Mouse (Mus musculus) activated CD4-positive, CD25-positive, alpha-beta regulatory T cell, adult 4 months (primary cell): Measurements from ENCODE around the gene Smim26. TPM values are rescaled to one million over a fixed set of nuclear protein-coding genes. Genes with fewer than 3 reads are reported as not detected.
A peak's percentile ranks its signal among the peaks of the same experiment; 100 is the strongest.
"Not testable (repeated sequence)": the region's sequence is repeated elsewhere in the genome, so short reads cannot be mapped to it uniquely, and the experiment has no call there.

Experiments
- ATAC-seq: one replicate; pipeline ENCODE4 v1.8.0; 2017
- polyA plus RNA-seq, 2 experiments: library from polyadenylated mRNA; unstranded; fragments of 100-300 nt; shearing (Covaris generic); gene quantifications; one replicate each; pipeline ENCODE4 v1.2.1; 2017

The Smim26 gene
- polyA plus RNA-seq, result 10 to 100 TPM; 25.8 to 27.3 TPM

DNA sequence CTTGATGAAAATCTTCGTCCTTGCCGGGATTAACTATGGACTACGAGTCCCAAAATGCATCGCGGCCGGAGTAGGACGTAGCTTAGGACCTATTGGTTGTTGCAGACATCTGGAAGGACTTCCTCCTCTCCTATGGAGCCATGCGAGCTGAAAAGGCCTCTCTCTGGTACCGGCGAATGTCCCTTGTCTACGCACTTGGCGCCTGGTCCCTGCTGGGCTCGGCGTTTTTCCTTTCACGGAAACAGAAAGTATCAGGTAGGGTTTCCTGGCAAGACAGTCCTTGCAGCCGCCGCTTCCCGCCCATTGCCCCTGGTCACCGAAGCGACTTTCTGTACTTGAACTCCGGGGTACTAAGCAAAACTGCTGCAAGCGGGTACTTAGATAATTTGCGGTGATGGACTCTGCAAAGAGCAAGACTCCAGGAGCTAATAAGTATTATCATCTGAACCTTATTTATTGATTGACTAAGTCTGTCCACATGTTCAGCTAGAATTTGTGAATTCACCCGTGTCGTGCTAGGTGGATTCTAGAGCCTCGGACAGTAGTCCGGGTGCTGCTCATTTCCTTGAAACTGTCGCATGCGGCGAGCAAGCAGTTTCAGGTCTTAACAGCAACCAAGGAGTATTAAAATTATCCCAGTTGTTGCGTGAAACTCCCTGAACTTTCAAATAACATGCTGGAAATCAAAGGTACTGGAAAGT is at the start of gene Smim26:
Gene Smim26 (plus strand): TSS at position 104 of the 701 bp plus-strand sequence.
- ATAC-seq, result peak; percentile 100

DNA sequence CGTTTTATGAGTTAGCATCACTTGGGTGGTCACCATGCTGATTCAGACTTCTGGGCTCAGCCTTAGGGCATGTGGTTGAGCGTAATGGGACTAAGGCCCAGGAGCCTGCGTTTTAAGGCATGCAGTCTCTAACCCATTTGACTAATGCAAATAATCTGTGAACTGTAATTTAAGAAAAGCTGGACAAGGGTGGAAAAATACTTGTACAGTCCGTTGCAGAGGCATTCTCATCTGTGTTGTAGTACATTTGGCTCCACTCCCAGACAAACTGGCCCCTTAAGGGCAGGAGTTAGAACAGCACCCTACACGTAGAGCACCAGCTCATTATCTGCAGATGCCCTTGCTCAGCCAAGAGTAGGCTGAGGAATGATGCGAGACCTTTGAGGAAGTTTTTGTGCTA is 49.2 kb upstream of the Smim26 start:
- no peak for ATAC-seq

DNA sequence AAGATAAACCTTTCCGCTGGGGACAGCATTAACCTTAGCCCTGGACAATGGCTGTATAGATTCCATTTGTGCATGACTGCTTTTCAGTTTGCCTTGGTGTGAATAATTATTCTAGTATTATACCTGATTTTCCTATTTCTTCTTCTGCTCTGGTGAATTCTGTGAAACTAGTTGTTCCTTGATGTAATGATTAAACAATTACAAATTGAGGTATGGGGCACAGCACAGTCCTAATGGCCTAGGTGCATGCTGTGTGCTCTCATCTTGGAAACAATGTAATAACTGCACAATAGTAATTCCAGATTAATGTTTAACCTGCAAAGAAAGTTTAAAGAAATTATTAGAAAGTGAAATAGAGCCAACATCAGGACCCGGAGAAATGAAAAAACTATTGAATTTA is 48.8 kb upstream of the Smim26 start:
- ATAC-seq, result no peak

DNA sequence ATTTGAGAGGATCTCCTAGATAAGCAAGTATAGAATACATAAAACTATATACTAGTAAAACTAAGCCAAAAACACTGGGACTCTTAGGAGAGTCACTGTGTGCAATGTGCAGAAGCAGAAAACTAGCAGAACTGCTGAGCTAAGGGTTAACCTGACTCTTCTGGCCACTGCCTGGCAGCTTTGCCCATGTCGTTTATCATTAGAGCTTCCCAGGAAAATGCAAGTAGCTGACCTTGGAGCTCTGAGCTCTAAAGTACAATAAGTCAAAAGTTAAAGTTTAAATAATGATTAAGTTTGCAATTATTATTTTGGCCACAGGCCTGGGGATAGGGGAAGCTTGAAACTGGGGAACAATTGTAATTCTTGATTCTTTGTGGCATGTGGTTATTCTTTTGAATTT is 48.4 kb upstream of the Smim26 start:
- ATAC-seq, result no peak

DNA sequence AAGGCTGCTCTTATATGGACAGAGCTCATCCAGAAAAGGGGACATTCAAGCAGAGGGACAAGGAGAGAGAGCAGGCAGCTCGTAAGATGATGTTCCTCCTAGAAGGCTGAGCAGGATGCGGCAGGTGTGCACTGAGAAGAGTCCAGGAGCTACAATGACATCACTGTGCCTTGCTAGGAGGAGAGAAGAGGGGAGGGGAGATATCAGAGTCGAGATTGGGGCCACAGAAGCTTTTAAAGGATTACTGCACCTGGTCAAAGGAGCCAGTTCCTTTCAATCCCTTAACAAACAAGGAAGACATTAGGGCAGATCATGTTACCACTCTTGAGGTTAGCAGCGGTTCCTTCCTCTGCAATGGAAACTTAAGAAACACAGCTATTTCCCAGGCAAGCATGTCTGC is 46.3 kb upstream of the Smim26 start:
- ATAC-seq, result no peak

DNA sequence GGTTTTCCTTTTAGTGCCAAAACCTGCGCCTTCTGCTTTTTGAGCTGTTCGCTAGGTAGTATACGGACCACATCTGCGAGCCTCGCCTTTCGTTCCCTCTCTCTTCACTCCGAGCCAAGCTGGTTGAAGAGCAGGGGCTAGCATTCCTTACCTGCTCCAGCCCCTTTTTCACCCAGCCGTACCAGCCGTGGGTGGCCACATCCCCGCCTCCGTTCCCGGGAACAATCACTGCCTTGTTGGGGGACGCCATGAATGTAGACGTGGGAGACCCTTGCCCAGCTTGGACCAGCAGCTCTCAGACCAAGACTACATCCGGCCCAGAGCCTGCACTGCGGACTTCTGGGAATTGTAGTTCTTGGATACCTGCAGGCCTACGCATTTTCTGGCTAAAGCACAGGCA is 43.3 kb upstream of the Smim26 start, which contains the start of gene Rbbp9:
Gene Rbbp9 (minus strand): TSS at position 341 of the 400 bp plus-strand sequence.
- peak; percentile 82 for ATAC-seq

DNA sequence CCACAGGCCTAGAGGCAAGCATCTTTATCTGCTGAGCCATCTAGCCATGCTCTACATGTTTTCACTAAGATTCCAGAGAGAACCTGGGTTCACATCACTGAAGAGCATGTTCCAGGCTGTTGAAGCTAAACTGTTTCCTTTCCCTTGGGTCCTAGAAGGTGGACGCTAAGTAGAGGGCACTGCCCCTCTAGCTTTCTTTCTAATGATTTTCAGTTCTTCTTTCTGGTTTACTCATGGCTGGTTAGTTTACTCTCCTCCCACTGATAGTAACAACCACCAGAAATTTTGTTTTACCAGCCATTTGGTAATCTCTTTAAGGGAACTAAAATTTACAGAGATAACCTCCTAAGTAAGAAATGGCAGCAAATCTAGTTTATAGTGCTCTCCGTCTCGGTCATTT is 39.9 kb upstream of the Smim26 start:
- no peak for ATAC-seq

DNA sequence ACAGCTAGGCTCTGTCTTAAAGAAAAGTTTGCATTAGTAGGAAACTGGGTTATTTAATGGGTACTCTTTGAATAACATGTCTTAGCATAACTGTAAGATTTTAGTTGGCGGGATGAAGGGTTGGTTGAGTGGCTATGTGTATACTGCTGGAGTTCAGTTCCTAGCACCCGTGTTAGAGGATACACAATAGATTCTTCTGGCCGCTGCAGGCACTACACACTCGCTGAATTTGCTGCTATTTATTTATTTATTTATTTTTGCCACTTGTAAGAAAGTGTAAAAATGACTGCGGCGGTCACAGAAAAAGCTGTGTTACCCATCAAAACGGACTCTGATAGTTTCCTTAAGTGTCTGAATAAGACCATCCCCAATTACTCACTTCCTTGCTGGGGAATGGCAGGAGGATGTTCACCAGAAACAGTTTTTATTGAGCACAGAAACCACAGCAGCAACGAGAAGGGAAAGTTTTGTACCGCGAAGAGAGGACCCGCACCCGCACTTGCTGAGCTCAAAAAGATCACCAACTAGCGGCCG is 38.5 kb upstream of the Smim26 start:
- ATAC-seq, result peak; percentile 15

DNA sequence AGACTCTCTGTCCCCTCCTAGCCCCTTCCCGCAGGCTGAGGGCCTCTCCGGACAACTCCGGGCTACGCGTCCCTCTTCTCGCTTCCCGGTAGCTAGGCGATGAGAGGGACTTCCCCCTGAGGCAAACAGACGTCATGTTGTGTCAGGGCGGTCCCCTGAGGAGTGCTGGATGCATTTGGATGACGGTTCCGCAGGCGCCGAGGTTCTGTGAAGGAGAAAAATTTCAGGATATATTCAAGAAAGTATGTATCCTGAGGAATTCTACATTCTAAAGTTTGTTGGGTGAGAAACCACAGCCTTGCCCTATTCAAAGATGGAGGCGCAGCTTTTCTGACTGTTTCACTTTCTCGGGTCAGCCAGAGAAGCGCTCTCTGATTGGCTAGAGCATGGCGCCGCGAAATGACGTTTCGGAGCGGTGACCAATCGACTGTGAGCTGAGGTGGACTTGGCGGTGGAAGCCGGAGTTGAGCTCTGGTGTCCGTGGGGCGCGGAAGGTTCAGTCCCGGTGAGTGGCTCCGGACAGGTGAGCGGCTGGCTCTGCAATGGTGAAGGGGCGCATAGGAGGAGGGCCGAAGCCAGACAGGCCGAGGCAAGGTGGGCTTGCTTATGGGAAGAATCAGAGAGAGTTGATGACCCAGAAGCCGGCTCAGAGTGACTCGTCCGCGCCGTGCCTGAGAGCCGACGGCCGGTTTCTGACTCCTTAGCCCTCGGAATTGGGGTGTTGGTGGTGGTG is 37.9 kb upstream of the Smim26 start, which contains the start of gene Sec23b:
Gene Sec23b (plus strand): TSS at position 410 of the 733 bp plus-strand sequence.
- ATAC-seq, result peak; percentile 95

DNA sequence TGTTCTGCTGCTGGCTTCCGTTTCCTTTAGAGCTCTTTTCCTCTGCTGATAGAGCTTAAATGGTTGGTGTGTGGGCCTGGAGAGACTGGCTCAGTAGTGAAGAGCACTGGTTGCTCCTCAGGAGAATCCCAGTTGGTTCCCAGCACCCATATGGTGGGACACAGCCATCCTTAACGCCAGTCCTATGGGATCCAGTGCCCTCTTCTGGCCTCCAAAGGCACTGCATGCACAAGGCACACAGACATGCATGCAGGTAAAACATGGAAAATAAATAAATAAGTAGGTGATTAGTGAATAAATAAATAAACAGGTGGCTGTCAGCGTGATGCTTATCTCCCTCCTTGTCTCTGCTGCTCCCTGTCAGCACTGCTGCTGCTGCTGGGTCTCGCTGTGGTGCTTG is 5.1 kb upstream of the Smim26 start:
- no peak for ATAC-seq

DNA sequence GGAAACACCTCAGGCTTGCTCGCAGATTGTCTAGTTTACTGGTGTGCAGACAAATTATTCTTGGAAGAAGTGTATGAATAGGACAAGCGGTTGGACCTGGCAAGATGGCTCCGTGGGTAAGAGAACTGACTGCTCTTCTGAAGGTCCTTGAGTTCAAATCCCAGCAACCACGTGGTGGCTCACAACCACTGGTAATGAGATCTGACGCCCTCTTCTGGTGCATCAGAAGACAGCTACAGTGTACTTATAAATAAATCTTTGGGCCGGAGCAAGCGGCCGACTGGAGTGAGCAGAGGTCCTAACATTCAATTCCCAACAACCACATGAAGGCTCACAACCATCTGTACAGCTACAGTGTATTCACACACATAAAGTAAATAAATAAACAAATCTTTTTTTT is 818 bp upstream of the Smim26 start:
- ATAC-seq, result not testable (repeated sequence)

DNA sequence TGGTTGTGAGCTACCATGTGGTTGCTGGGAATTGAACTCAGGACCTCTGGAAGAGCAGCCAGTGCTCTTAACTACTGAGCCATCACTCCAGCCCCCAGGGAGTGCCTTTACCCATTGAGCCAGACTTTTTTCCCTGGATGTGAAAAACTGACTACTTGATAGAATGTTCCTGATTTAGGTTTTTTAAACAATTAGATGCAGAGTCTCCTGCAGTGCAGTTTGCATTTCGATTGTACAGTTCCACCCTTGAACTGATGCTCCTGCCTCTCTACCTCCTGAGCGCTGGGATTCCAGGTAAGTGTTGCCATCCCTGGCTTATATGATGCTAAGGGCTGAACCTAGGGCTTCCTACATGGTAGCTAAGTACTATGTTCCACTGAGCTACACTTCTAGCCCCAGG is 4.2 kb downstream of the Smim26 start:
- no peak for ATAC-seq

DNA sequence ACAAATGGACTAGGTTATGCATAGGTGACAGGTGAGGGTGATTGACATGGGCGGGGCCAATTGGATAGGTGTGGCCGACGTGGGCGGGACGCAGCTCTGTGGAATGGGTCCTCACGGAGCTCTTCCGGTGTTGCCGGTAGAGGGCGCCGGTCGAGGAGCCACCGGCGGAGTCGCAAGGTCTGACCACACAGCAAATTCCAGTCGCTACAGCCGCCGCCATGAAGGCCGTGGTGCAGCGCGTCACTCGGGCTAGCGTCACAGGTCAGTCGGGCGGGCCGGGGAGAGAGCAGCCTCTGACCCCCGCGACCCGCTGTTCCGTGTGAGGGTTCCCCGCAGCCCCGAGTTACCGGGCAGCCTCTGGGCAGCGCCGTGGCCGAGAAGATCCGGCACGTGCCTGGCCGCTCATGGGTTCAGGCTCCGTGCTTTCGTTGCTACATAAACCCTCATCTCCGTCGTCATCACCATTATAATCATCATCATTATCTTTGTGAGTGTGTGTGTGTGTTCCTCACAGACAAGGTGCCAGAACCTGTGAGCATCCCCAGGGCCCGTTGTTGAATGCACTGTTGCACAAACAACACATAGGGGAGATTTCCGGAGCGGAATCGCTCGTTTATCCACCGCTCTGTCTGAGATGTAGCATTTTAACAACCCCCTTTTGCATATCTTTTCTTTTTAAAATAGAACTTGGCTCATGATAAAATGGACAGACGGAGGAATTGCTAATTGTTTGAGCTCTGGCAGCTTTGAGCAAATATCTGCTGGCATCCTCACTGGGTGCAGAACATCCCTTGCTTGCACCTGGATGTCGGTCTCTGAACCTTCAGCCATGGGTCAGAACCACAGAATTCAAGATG is 6.2 kb downstream of the Smim26 start, which contains the start of gene Dtd1:
Gene Dtd1 (plus strand): TSS at position 67 of the 857 bp plus-strand sequence.
- peak; percentile 95 for ATAC-seq

DNA sequence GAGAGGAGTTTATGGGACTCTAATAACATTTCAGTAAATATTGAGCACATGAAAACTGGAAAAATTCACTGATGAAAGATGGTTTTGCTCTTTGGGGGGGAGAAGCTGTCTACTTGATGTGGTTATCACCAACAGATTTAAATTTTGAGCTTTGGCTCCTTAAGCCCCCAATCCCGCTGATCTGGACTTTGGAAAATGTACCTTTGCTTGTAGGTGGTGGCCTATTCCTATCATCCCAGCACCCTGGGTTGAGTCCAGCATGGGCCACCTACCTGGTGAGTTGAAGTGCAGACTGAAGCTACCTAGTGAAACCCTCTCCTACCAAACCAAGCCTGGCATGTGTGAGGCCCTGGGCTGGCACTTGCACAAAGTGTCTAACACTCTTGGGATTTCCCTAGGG is 7.7 kb downstream of the Smim26 start:
- no peak for ATAC-seq

DNA sequence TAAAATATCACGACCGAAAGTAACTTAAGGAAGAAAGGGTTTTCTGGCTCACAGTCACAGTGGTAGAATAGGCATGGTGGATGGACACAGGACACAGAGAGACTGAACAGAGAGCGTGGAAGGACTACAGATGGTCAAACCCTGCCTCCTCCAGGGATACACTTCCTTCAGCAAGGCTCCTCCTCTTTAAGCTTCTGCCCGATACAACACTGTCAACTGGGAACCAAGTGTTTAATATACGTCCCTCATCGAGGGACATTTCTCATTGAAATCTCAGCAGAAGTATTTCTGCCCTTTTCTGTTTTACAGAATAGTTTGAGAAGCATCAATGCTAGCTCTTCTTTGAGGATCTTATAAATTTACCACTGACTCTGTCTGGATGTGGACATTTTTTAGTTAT is 20.1 kb downstream of the Smim26 start:
- ATAC-seq, result no peak

DNA sequence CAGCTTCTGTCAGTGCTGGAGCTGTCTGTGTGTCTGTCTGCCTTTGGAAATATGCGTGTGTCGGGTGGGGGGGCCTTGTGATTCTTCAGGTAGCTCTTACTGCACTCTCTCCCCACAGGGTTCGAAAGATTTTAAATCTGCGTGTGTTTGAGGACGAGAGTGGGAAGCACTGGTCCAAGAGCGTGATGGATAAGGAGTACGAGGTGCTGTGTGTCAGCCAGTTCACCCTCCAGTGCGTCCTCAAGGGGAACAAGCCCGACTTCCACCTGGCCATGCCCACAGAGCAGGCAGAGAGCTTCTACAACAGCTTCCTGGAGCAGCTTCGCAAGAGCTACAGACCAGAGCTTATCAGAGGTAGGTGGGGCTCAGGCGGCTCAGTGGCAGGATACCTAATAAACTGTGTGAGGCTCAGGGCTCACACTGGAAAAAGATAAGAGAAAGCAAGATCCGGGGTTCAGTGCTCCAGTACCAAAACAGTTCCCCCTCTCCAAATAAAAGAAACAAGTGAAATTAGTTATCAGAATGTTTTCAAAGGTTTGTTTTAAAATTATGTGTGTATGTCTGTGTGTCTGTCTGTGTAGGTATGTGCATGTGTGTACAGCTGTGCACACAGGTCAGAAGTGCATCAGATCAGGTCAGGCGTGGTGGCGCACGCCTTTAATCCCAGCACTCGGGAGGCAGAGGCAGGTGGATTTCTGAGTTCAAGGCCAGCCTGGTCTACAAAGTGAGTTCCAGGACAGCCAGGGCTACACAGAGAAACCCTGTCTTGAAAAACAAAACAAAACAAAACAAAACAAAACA is 23.4 kb downstream of the Smim26 start:
- ATAC-seq, result no peak

DNA sequence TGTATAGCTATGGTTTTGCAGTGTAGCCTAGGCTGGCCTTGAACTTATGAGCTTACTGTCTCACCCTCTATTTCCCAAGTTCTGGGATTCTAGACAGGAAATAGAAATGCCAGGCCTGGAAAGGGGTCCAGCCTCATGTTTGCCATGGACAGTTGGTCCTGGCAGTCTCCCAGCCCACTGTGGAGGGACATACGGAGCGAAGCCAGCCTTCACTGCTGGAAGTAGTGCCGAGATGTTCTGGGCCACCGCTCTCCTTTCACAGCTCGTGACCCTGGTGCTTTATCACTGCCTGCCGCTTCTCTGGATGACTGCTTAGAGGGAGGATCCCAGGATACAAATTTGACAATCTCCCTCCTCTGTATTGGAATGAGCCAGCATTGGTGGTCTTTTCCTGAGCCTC is 27.6 kb downstream of the Smim26 start:
- ATAC-seq, result no peak

DNA sequence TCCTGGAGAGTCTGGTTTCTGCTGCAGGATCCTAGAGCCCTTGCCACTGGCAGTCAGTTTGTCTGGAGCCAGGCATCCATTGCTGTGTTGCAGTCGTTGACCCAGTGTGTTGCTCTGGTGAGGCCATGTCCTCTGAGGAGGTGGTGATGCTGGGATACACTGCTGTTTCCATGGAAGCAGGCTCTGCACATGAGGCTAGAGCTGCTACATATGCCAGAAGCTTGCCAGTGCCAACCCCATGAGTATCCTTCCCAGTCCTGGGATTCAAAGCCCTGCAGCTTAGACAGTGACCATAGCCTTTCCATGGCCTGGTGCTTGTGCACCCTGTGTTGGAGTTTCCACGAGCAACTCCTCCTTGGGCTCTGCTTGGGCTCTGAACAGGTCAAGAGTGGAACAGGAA is 39.7 kb downstream of the Smim26 start:
- ATAC-seq, result no peak

DNA sequence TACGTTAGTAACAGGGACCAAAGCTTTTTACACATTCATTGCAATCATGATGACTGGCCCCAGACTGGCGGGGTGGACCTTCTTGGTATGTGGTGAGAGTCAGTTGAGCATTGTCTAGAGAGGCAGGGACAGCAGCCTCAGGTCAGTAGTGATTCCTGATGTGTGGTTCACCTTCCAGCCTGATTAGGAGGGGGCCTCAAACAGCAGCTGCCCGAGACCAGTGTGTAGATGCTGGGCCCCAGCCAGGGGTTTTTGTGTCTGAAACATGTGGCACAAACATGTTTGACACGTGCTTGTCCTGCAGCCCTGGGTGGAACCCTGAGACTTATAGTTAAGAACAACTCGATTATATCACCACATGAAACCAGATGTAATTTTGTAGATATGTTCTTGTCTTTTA is 40.4 kb downstream of the Smim26 start:
- ATAC-seq, result no peak

DNA sequence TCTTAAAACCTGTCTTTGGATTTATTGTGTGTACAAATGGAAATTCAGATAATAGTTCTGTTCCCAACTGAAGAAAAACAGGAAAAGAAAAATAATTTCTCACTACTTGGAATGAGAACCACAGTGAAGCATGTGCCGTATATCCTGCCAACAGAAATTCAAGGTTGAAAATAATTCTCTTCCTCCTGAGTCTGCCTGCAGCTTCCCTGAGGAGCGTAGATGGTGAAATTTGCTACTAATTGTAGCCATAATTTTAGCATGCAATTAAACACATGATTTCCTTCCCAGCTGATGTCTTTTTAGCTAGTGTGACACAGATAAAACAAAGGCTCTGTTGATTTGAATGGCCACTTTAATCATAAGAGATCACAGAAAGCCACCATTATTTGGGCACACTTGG is 40.9 kb downstream of the Smim26 start:
- no peak for ATAC-seq

DNA sequence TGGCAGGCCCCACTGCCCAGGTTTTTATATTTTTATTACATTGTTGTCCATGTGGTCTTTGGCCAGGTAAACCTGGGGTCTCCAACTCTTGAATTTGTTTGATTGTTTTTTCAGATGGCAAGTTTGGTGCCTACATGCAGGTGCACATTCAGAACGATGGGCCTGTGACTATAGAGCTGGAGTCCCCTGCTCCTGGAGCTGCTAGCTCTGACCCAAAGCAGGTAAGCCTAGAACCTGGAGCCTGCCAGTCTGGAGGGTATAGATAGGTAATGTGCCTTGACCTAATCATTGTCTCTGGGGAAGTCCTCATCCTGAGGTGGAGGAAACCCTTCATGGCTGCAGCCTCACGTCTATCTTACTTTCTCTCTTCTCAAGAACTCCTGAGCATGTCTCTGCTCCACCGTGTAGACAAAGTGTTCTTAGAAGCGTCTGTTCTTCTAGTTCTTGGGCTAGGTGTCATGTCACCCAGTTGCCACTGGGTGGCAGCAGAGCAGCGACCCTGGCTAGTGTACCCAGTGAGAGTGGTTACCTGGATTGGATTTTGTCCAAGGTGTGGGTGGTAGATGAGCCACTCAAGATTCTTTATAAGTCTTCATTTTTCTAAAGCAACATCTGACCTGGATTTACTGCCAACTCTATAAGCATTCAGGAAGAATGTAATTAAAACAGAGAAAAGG is 41.9 kb downstream of the Smim26 start:
- peak; percentile 82 for ATAC-seq
